Mouse (Mus musculus): ENCODE measurements at regions not wholly inside any gene's neighbourhood (a gene's known extent, or its start where the extent isn't known, plus 50 kb on each side); places are given as distances from the start of the nearest gene placed in this dataset.

DNA sequence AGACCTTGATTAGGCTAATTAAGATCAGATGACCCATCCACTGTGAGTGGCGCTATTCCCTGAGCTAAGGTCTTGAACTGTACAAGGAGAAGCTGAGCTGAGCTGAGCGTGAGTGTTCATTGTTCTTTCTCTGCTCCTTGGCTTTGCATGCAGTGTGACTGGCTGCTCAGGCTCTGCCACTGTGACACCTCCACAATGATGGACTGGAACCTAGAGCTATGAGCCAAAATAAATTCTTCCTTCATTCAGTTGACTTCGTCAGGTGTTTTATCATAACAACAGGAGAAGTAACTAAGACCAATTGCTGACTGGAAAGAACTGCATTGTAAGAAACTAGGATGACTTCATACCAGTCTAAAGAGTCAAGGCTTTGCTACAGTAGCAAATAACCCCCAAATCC is 56.4 kb upstream of the Hif1a start:
- H3K9ac ChIP-seq (replicated peaks; ENCODE audit: low read length), result no peak overlapping the region
- H3K27ac ChIP-seq (ENCODE audit: low read length), result no peak overlapping the region
- H3K27me3 ChIP-seq (ENCODE audit: insufficient read depth, low read length), result no peaks in the 10 kb centered on the region
- WGBS, result 88% methylated on average over 3 of the region's 3 CpGs
- H3K9me3 ChIP-seq (ENCODE audit: low read length), result no peaks in the 10 kb centered on the region
- H3K4me3 ChIP-seq (ENCODE audit: low read length), result no peak overlapping the region
- no peaks in the 10 kb centered on the region for H3K36me3 ChIP-seq (ENCODE audit: insufficient read depth, low read length)
- no peaks in the 10 kb centered on the region for H3K4me1 ChIP-seq (ENCODE audit: insufficient read depth, low read length)
- no peak overlapping the region for H3K4me2 ChIP-seq (replicated peaks; ENCODE audit: low read depth, low read length)
- no peak for ATAC-seq (ENCODE audit: low FRiP score, low TSS enrichment)

DNA sequence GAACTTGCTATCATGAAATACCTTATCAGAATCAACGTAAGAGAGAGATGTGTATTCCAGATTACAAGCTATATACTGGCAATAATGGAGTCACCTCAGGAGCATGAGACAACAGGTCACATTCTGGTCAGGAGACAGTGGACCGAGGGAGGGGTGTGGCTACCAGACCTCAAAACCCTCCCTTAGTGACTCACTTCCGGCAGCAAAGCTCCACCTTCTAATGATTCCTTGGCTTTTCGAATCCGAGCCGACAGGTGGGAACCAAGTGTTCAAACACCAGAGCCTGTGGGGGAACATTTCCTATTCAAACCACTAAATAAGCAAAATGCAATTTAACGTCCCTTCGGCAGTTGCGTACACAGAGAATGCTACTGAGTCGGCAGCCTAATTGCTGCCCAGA is 54.5 kb upstream of the Hif1a start:
- Histone ChIP-seq H3K4me3 (ENCODE audit: low read length) (no peak overlapping the region), H3K27me3 (ENCODE audit: insufficient read depth, low read length) (no peaks in the 10 kb centered on the region), H3K9me3 (ENCODE audit: low read length) (no peaks in the 10 kb centered on the region), H3K4me2 (replicated peaks; ENCODE audit: low read depth, low read length) (no peak overlapping the region), H3K9ac (replicated peaks; ENCODE audit: low read length) (no peak overlapping the region), H3K4me1 (ENCODE audit: insufficient read depth, low read length) (no peaks in the 10 kb centered on the region), H3K27ac (ENCODE audit: low read length) (no peak overlapping the region), H3K36me3 (ENCODE audit: insufficient read depth, low read length) (no peaks in the 10 kb centered on the region)
- 70% methylated on average over 10 of the region's 10 CpGs for WGBS
- ATAC-seq (ENCODE audit: low FRiP score, low TSS enrichment), result no peak

DNA sequence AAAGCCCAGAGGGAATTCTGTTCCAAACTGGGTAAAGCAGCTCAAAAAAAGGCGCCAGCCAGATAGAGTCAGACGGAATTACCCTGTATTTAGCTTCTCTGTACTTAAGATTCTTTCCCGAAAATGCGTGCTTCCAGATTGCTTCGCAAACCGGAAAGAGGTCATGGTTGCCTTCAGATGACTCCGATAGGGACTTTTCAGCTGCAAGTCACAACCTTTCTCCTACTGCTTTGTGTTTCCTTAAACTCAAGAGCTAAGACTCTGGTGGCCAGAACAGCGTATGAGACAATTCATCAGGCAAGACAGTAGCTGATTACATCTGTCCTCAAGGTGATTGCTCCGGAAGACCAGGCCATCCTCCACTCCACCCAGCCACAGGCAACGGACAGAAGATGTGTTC is 53.8 kb upstream of the Hif1a start:
- Histone ChIP-seq H3K36me3 (ENCODE audit: insufficient read depth, low read length) (no peaks in the 10 kb centered on the region), H3K27ac (ENCODE audit: low read length) (no peak overlapping the region), H3K4me3 (ENCODE audit: low read length) (no peak overlapping the region), H3K9ac (replicated peaks; ENCODE audit: low read length) (no peak overlapping the region), H3K27me3 (ENCODE audit: insufficient read depth, low read length) (no peaks in the 10 kb centered on the region), H3K4me1 (ENCODE audit: insufficient read depth, low read length) (no peaks in the 10 kb centered on the region), H3K9me3 (ENCODE audit: low read length) (no peaks in the 10 kb centered on the region), H3K4me2 (replicated peaks; ENCODE audit: low read depth, low read length) (no peak overlapping the region)
- ATAC-seq (ENCODE audit: low FRiP score, low TSS enrichment), result no peak
- 84% methylated on average over 10 of the region's 10 CpGs for WGBS

DNA sequence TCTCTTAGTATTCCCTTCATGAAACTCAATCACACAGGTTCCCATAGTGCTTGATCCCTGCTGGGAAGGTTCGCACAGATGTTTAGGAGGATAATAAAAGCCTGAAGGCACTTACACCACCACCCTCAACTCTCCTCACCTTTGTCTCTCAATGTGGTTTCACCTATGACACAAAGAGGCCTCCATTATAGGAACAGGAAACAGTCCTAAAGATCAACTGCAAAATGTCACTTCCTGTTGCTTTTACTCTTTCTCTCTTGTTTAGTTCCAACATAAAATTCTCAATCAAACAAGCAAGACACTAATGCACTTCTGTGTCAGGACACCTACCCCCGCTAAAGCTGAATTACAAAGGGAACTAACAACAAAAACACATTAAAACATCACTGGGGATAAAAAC is 50.3 kb upstream of the Hif1a start:
- Histone ChIP-seq H3K4me3 (ENCODE audit: low read length) (no peak overlapping the region), H3K36me3 (ENCODE audit: insufficient read depth, low read length) (no peaks in the 10 kb centered on the region), H3K4me1 (ENCODE audit: insufficient read depth, low read length) (no peaks in the 10 kb centered on the region), H3K27ac (ENCODE audit: low read length) (no peak overlapping the region), H3K27me3 (ENCODE audit: insufficient read depth, low read length) (no peaks in the 10 kb centered on the region), H3K9me3 (ENCODE audit: low read length) (no peaks in the 10 kb centered on the region), H3K4me2 (replicated peaks; ENCODE audit: low read depth, low read length) (no peak overlapping the region), H3K9ac (replicated peaks; ENCODE audit: low read length) (no peak overlapping the region)
- 60% methylated on average over 2 of the region's 2 CpGs for WGBS
- ATAC-seq (ENCODE audit: low FRiP score, low TSS enrichment), result no peak
